Mouse (Mus musculus): ENCODE results near the gene Gna14.

DNA sequence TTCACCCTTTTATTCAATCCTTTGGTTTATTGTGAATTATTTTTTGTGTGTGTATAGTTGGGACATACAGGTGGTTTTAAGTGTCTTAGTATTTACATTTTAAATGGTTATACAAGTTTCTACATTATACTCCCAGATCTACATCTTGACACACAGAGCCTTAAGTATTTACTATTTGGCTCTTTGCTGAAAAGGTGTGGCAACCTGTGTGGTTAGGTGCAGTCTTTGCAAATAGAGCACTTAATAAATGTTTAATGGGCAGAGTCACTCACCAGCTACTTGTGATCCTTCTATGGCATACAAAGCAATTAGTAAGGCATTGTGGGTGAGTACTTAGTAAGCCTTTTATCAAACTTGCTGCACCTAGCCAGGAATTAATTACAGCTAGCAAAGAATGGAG, 24.3 kb upstream of the Gna14 start:
- TF ChIP-seq CTCF (conservative IDR thresholded peaks at IDR 0.05; ENCODE audit: low read length) (no peak), POU5F1 (IDR thresholded peaks at IDR 0.05; ENCODE audit: borderline replicate concordance, low read length) (no peak)
